Mouse (Mus musculus): ENCODE data around the gene Srsx. TPM values are rescaled to one million over a fixed set of nuclear protein-coding genes. Genes with fewer than 3 reads are reported as not detected.
"Not testable (repeated sequence)": the region's sequence is repeated elsewhere in the genome, so short reads cannot be mapped to it uniquely, and the experiment has no call there.

Gene Srsx
- total RNA-seq (2021): not detected
- long read RNA-seq, experiment 1: 0 reads
- long read RNA-seq, experiment 2: 0 reads

GRCm38 (mm10) chrX:123222381-123222780 is at the start of gene Srsx:
Gene Srsx (minus strand): TSS chrX:123222481.
- DNase-seq: not testable (repeated sequence)

- not testable (repeated sequence) for DNase-seq
Measured at GRCm38 (mm10) chrX:123246807-123247206, 24.5 kb upstream of the Srsx start, which contains the start of gene Gm17577. Gene Gm17577 (minus strand): TSS chrX:123246907.

Other genes starting within 250 kb of the Srsx start
- not detected for gene Gm17521, start 192.8 kb downstream of the Srsx start, total RNA-seq (2021)
- gene Cldn34c1, start 119.0 kb downstream of the Srsx start, total RNA-seq (2021): 1 to 10 TPM; 6.9 to 9.4 TPM
- not detected for gene Gm17577, start 24.4 kb upstream of the Srsx start, total RNA-seq (2021)